Mouse (Mus musculus) hindbrain, postnatal 0 days (tissue): Measurements from ENCODE around the gene Styxl1. TPM values are rescaled to one million over a fixed set of nuclear protein-coding genes. Genes with fewer than 3 reads are reported as not detected.

Experiments
- ATAC-seq: fragments of 200-750 bp; cut with Nextera tagmentation; 2 replicates; pipeline ENCODE4 v1.8.0; 2017; ENCODE audit warnings: mild to moderate bottlenecking, moderate TSS enrichment, moderate library complexity
- DNase-seq: peaks from one replicate; pipeline ENCODE4 v3.0.0-alpha.2; 2015; ENCODE audit warnings: low spot score
- H3K27ac ChIP-seq: fragments of 300-500 bp; sonication (generic); 2 replicates; pipeline ENCODE4 v1.5.1; 2014; ENCODE audit warnings: mild to moderate bottlenecking
- H3K27me3 ChIP-seq: fragments of 300-500 bp; sonication (generic); 2 replicates; pipeline ENCODE4 v1.6.1; 2014; ENCODE audit warnings: low read length, mixed read lengths; ENCODE audit not compliant: insufficient read depth
- H3K36me3 ChIP-seq: fragments of 300-500 bp; sonication (generic); 2 replicates; pipeline ENCODE4 v1.6.1; 2014; ENCODE audit warnings: low read length, mixed read lengths; ENCODE audit not compliant: insufficient read depth
- H3K4me1 ChIP-seq: fragments of 300-500 bp; sonication (generic); 2 replicates; pipeline ENCODE4 v1.6.1; 2014; ENCODE audit warnings: antibody characterized with exemption, low read length, mixed read lengths; ENCODE audit not compliant: insufficient read depth
- H3K4me2 ChIP-seq: fragments of 300-500 bp; sonication (generic); 2 replicates; pipeline ENCODE4 v1.6.1; 2014; ENCODE audit warnings: low read depth, mild to moderate bottlenecking, low read length, moderate library complexity, mixed read lengths
- H3K4me3 ChIP-seq: fragments of 300-500 bp; sonication (generic); 2 replicates; pipeline ENCODE4 v1.5.1; 2014; ENCODE audit warnings: low read length
- H3K9ac ChIP-seq: fragments of 300-500 bp; sonication (generic); replicated peaks from 2 replicates; pipeline ENCODE4 v1.6.1; 2014; ENCODE audit warnings: mild to moderate bottlenecking, low read length, moderate library complexity, mixed read lengths
- H3K9me3 ChIP-seq: fragments of 300-500 bp; sonication (generic); 2 replicates; pipeline ENCODE4 v1.6.1; 2016; ENCODE audit warnings: low read length, mixed read lengths
- CTCF ChIP-seq: IDR thresholded peaks from 2 replicates; pipeline ENCODE4 v1.5.1; 2016; ENCODE audit warnings: antibody characterized with exemption, control low read depth, low read depth
- WGBS: fragments of 180-500 bp; shearing (Covaris S2); extraction: QIAGEN DNeasy Blood & Tissue Kit; methylation state at CpG from one replicate; pipeline ENCODE4 v1.1.7; 2014; 5-methylcytosine and 5-hydroxymethylcytosine counted together
- polyA plus RNA-seq: library from polyadenylated mRNA; unstranded; fragments of >200 nt; fragmentation: Nextera tagmentation; extraction: Ambion mirVana; gene quantifications from 2 replicates; pipeline ENCODE4 v1.2.1, GENCODE M21; 2015
- total RNA-seq: library from RNA; depleted of rRNA; stranded (reverse); fragments of >200 nt; gene quantifications from 2 replicates; pipeline ENCODE4 v1.2.3, GENCODE M21; 2014

The Styxl1 gene
- total and polyA plus RNA-seq, 2 experiments from 2014 or later, result 0.10 to 0.61 TPM

GRCm38 (mm10) chr5:135723165-135723751 lies 54.9 kb downstream of the Styxl1 start:
- no peak overlapping the region for H3K4me3 ChIP-seq

GRCm38 (mm10) chr5:135722121-135722520 lies 56.1 kb downstream of the Styxl1 start:
- H3K36me3 ChIP-seq, result peaks cover 4% of the 10 kb centered on the region; the same call in 1 of the 2 replicates
- H3K9ac ChIP-seq, result no peak overlapping the region
- peak; percentile 55 for DNase-seq
- H3K4me2 ChIP-seq, result no peak overlapping the region
- no peak overlapping the region for H3K27ac ChIP-seq
- H3K4me3 ChIP-seq, result no peak overlapping the region
- no peaks in the 10 kb centered on the region for H3K9me3 ChIP-seq
- no peak for TF ChIP-seq CTCF
- H3K4me1 ChIP-seq, result peaks cover 23% of the 10 kb centered on the region
- 50% methylated on average over 11 of the region's 11 CpGs for WGBS
- H3K27me3 ChIP-seq, result no peaks in the 10 kb centered on the region
- no peak for ATAC-seq

More at GRCm38 (mm10) chr5:135723165-135723751, 54.9 kb downstream of the Styxl1 start:
- WGBS, result 69% methylated on average over 3 of the region's 3 CpGs
- no peak for TF ChIP-seq CTCF
- Histone ChIP-seq H3K36me3 (peaks cover 2% of the 10 kb centered on the region; the same call in 1 of the 2 replicates), H3K27ac (no peak overlapping the region), H3K9me3 (no peaks in the 10 kb centered on the region), H3K9ac (no peak overlapping the region), H3K4me2 (no peak overlapping the region), H3K27me3 (no peaks in the 10 kb centered on the region), H3K4me1 (peaks cover 23% of the 10 kb centered on the region)
- DNase-seq (no peak), ATAC-seq (no peak)

- Histone ChIP-seq H3K9ac (no peak overlapping the region), H3K27me3 (no peaks in the 10 kb centered on the region), H3K36me3 (peaks cover 4% of the 10 kb centered on the region; the same call in 1 of the 2 replicates), H3K9me3 (no peaks in the 10 kb centered on the region), H3K4me3 (no peak overlapping the region), H3K4me2 (no peak overlapping the region), H3K4me1 (peaks cover 21% of the 10 kb centered on the region), H3K27ac (no peak overlapping the region)
- DNase-seq, result no peak
- no peak for ATAC-seq
- WGBS, result 91% methylated on average over 8 of the region's 8 CpGs
- TF ChIP-seq CTCF, result no peak
Measured at GRCm38 (mm10) chr5:135721076-135721475, 57.1 kb downstream of the Styxl1 start.

GRCm38 (mm10) chr5:135720121-135720520 lies 58.1 kb downstream of the Styxl1 start:
- Histone ChIP-seq H3K4me3 (no peak overlapping the region), H3K4me1 (peaks cover 11% of the 10 kb centered on the region), H3K4me2 (no peak overlapping the region), H3K27ac (no peak overlapping the region), H3K9ac (no peak overlapping the region), H3K27me3 (no peaks in the 10 kb centered on the region), H3K9me3 (no peaks in the 10 kb centered on the region), H3K36me3 (peaks cover 4% of the 10 kb centered on the region; the same call in 1 of the 2 replicates)
- 53% methylated on average over 3 of the region's 3 CpGs for WGBS
- no peak for TF ChIP-seq CTCF
- no peak for DNase-seq
- no peak for ATAC-seq

- no peak for ATAC-seq
- H3K4me3 ChIP-seq, result no peak overlapping the region
- no peaks in the 10 kb centered on the region for H3K9me3 ChIP-seq
- TF ChIP-seq CTCF, result no peak
- peaks cover 7% of the 10 kb centered on the region for H3K4me1 ChIP-seq
- H3K4me2 ChIP-seq, result no peak overlapping the region
- H3K27ac ChIP-seq, result no peak overlapping the region
- H3K27me3 ChIP-seq, result no peaks in the 10 kb centered on the region
- no peak overlapping the region for H3K9ac ChIP-seq
- H3K36me3 ChIP-seq, result peaks cover 4% of the 10 kb centered on the region; the same call in 1 of the 2 replicates
- 78% methylated on average over 10 of the region's 10 CpGs for WGBS
- no peak for DNase-seq
Measured at GRCm38 (mm10) chr5:135719586-135720120, 58.5 kb downstream of the Styxl1 start.

- 50% methylated on average over 10 of the region's 10 CpGs for WGBS
- no peak for ATAC-seq
Measured at GRCm38 (mm10) chr5:135715624-135716023, 62.6 kb downstream of the Styxl1 start.

More at GRCm38 (mm10) chr5:135715624-135716023, 62.6 kb downstream of the Styxl1 start:
- H3K9ac ChIP-seq, result no peak overlapping the region
- H3K36me3 ChIP-seq, result peaks cover 4% of the 10 kb centered on the region; the same call in 1 of the 2 replicates
- peak; percentile 63 for TF ChIP-seq CTCF
- H3K9me3 ChIP-seq, result no peaks in the 10 kb centered on the region
- no peak for DNase-seq
- H3K4me1 ChIP-seq, result no peaks in the 10 kb centered on the region
- H3K4me3 ChIP-seq, result no peak overlapping the region
- no peak overlapping the region for H3K27ac ChIP-seq
- H3K4me2 ChIP-seq, result no peak overlapping the region
- no peaks in the 10 kb centered on the region for H3K27me3 ChIP-seq
